Mouse (Mus musculus): ENCODE data around the gene Emx2.

- TF ChIP-seq POLR2A (IDR thresholded peaks at IDR 0.05; ENCODE audit: low read depth, low read length) (no peak), CTCF (IDR thresholded peaks at IDR 0.05; ENCODE audit: extremely low read depth, insufficient read depth, insufficient read length, insufficient replicate concordance) (no peak)
Measured at GRCm38 (mm10) chr19:59459158-59459781, 1.1 kb downstream of the Emx2 start.
